Mouse (Mus musculus): Measurements from ENCODE around the gene Slc7a15.

- TF ChIP-seq POLR2A (IDR thresholded peaks at IDR 0.05; ENCODE audit: control insufficient read depth, extremely low read depth, insufficient read depth, low read length, poor library complexity) (no peak), CTCF (IDR thresholded peaks at IDR 0.05; ENCODE audit: borderline replicate concordance, control insufficient read depth, extremely low read depth, insufficient read depth, low read length, poor library complexity) (no peak)
Measured at GRCm38 (mm10) chr12:8534915-8535314, 64.0 kb downstream of the Slc7a15 start.

Data from thymus, adult 2 months (tissue).